Mouse (Mus musculus): ENCODE results near the gene Cfb. TPM values are rescaled to one million over a fixed set of nuclear protein-coding genes. Genes with fewer than 3 reads are reported as not detected.

Cfb gene
- polyA plus RNA-seq, 1 experiment from 2014 or later: 2.2 TPM

Small RNA genes lying within 50 kb of the gene (microRNA-seq; reads per million reads assigned to microRNA genes)
- gene Mir6970 (0.94 reads per million), gene Mir6971 (0.94 reads per million), gene Mir6972 (not detected)

Other genes with a start within 250 kb of the Cfb start
- 0.30 and 0.57 TPM in 2 replicates for gene Egfl8, start 246.5 kb downstream of the Cfb start, polyA plus RNA-seq (2016; fragmentation: Nextera tagmentation; extraction: Ambion mirVana)
- 28.9 TPM in 2 replicates for gene Ppt2, start 234.0 kb downstream of the Cfb start, polyA plus RNA-seq (2016; fragmentation: Nextera tagmentation; extraction: Ambion mirVana)
- 0.17 TPM in 1 of 2 replicates, not detected in the other for gene Prrt1, start 233.0 kb downstream of the Cfb start, polyA plus RNA-seq (2016; fragmentation: Nextera tagmentation; extraction: Ambion mirVana)
- 10.2 and 11.1 TPM in 2 replicates for gene Fkbpl, start 217.8 kb downstream of the Cfb start, polyA plus RNA-seq (2016; fragmentation: Nextera tagmentation; extraction: Ambion mirVana)
- 63.2 and 67.0 TPM in 2 replicates for gene Atf6b, start 215.4 kb downstream of the Cfb start, polyA plus RNA-seq (2016; fragmentation: Nextera tagmentation; extraction: Ambion mirVana)
- gene Tnxb, start 192.0 kb downstream of the Cfb start, polyA plus RNA-seq (2016; fragmentation: Nextera tagmentation; extraction: Ambion mirVana): 0.77 and 0.98 TPM in 2 replicates
- gene C4b, start 118.6 kb downstream of the Cfb start, polyA plus RNA-seq (2016; fragmentation: Nextera tagmentation; extraction: Ambion mirVana): 0.15 TPM in 1 of 2 replicates, not detected in the other
- gene Cyp21a1, start 58.0 kb downstream of the Cfb start, polyA plus RNA-seq (2016; fragmentation: Nextera tagmentation; extraction: Ambion mirVana): 0.15 TPM in 1 of 2 replicates, not detected in the other
- gene Stk19, start 25.6 kb downstream of the Cfb start, polyA plus RNA-seq (2016; fragmentation: Nextera tagmentation; extraction: Ambion mirVana): 18.2 and 19.6 TPM in 2 replicates
- 37.2 and 39.9 TPM in 2 replicates for gene Dxo, start 25.5 kb downstream of the Cfb start, polyA plus RNA-seq (2016; fragmentation: Nextera tagmentation; extraction: Ambion mirVana)
- gene Skiv2l, start 12.3 kb downstream of the Cfb start, polyA plus RNA-seq (2016; fragmentation: Nextera tagmentation; extraction: Ambion mirVana): 35.3 and 39.5 TPM in 2 replicates
- 73.7 and 81.3 TPM in 2 replicates for gene Nelfe, start 12.1 kb downstream of the Cfb start, polyA plus RNA-seq (2016; fragmentation: Nextera tagmentation; extraction: Ambion mirVana)
- 2.6 and 2.8 TPM in 2 replicates for gene Zbtb12, start 17.0 kb upstream of the Cfb start, polyA plus RNA-seq (2016; fragmentation: Nextera tagmentation; extraction: Ambion mirVana)
- gene Gm20547, start 19.5 kb upstream of the Cfb start, polyA plus RNA-seq (2016; fragmentation: Nextera tagmentation; extraction: Ambion mirVana): not detected in 2 replicates
- 0.24 and 0.35 TPM in 2 replicates for gene C2, start 35.7 kb upstream of the Cfb start, polyA plus RNA-seq (2016; fragmentation: Nextera tagmentation; extraction: Ambion mirVana)
- gene Ehmt2, start 36.0 kb upstream of the Cfb start, polyA plus RNA-seq (2016; fragmentation: Nextera tagmentation; extraction: Ambion mirVana): 49.1 and 51.6 TPM in 2 replicates
- gene Slc44a4, start 51.9 kb upstream of the Cfb start, polyA plus RNA-seq (2016; fragmentation: Nextera tagmentation; extraction: Ambion mirVana): 0.08 TPM in 1 of 2 replicates, not detected in the other
- 20.8 and 21.5 TPM in 2 replicates for gene Neu1, start 68.7 kb upstream of the Cfb start, polyA plus RNA-seq (2016; fragmentation: Nextera tagmentation; extraction: Ambion mirVana)
- 0.12 and 0.13 TPM in 2 replicates for gene Hspa1b, start 96.7 kb upstream of the Cfb start, polyA plus RNA-seq (2016; fragmentation: Nextera tagmentation; extraction: Ambion mirVana)
- not detected in 2 replicates for gene Gm20481, start 107.4 kb upstream of the Cfb start, polyA plus RNA-seq (2016; fragmentation: Nextera tagmentation; extraction: Ambion mirVana)
- gene Hspa1a, start 109.6 kb upstream of the Cfb start, polyA plus RNA-seq (2016; fragmentation: Nextera tagmentation; extraction: Ambion mirVana): 6.2 and 6.4 TPM in 2 replicates
- gene Hspa1l, start 110.2 kb upstream of the Cfb start, polyA plus RNA-seq (2016; fragmentation: Nextera tagmentation; extraction: Ambion mirVana): 2.9 and 3.1 TPM in 2 replicates
- gene Lsm2, start 119.3 kb upstream of the Cfb start, polyA plus RNA-seq (2016; fragmentation: Nextera tagmentation; extraction: Ambion mirVana): 143 and 145 TPM in 2 replicates
- 82.6 TPM in 2 replicates for gene Vars, start 138.5 kb upstream of the Cfb start, polyA plus RNA-seq (2016; fragmentation: Nextera tagmentation; extraction: Ambion mirVana)
- gene Vwa7, start 154.1 kb upstream of the Cfb start, polyA plus RNA-seq (2016; fragmentation: Nextera tagmentation; extraction: Ambion mirVana): 0.32 and 0.37 TPM in 2 replicates
- gene Sapcd1, start 165.5 kb upstream of the Cfb start, polyA plus RNA-seq (2016; fragmentation: Nextera tagmentation; extraction: Ambion mirVana): 2.4 and 2.6 TPM in 2 replicates
- gene Msh5, start 184.2 kb upstream of the Cfb start, polyA plus RNA-seq (2016; fragmentation: Nextera tagmentation; extraction: Ambion mirVana): 3.5 and 4.9 TPM in 2 replicates
- gene Clic1, start 187.4 kb upstream of the Cfb start, polyA plus RNA-seq (2016; fragmentation: Nextera tagmentation; extraction: Ambion mirVana): 349 and 354 TPM in 2 replicates
- 192 and 205 TPM in 2 replicates for gene Ddah2, start 196.5 kb upstream of the Cfb start, polyA plus RNA-seq (2016; fragmentation: Nextera tagmentation; extraction: Ambion mirVana)
- gene Ly6g6c, start 202.9 kb upstream of the Cfb start, polyA plus RNA-seq (2016; fragmentation: Nextera tagmentation; extraction: Ambion mirVana): 0.27 TPM in 1 of 2 replicates, not detected in the other
- 1.2 and 2.0 TPM in 2 replicates for gene Mpig6b, start 203.7 kb upstream of the Cfb start, polyA plus RNA-seq (2016; fragmentation: Nextera tagmentation; extraction: Ambion mirVana)
- 0.24 and 0.40 TPM in 2 replicates for gene Ly6g6e, start 214.4 kb upstream of the Cfb start, polyA plus RNA-seq (2016; fragmentation: Nextera tagmentation; extraction: Ambion mirVana)
- gene Ly6g6d, start 215.5 kb upstream of the Cfb start, polyA plus RNA-seq (2016; fragmentation: Nextera tagmentation; extraction: Ambion mirVana): 1.8 and 2.2 TPM in 2 replicates
- gene Ly6g6f, start 223.1 kb upstream of the Cfb start, polyA plus RNA-seq (2016; fragmentation: Nextera tagmentation; extraction: Ambion mirVana): 1.1 and 1.5 TPM in 2 replicates
- gene Abhd16a, start 226.7 kb upstream of the Cfb start, polyA plus RNA-seq (2016; fragmentation: Nextera tagmentation; extraction: Ambion mirVana): 58.9 and 65.1 TPM in 2 replicates
- gene Ly6g5c, start 245.8 kb upstream of the Cfb start, polyA plus RNA-seq (2016; fragmentation: Nextera tagmentation; extraction: Ambion mirVana): not detected in 2 replicates

All from heart, embryonic 12.5 days (tissue).